Mouse (Mus musculus) ES-E14 (cell line): ENCODE results near the gene Ran. TPM values are rescaled to one million over a fixed set of nuclear protein-coding genes. Genes with fewer than 3 reads are reported as not detected.

Experiments
- DNase-seq: peaks from one replicate; pipeline ENCODE4 v3.0.0-alpha.2; 2013; ENCODE audit warnings: low read depth, low spot score
- H3K27ac ChIP-seq: 2 replicates; pipeline ENCODE4 v1.5.1; 2012; ENCODE audit warnings: low read depth, mild to moderate bottlenecking, low read length, moderate library complexity, mixed read lengths; ENCODE audit not compliant: poor library complexity, insufficient read depth, severe bottlenecking
- H3K36me3 ChIP-seq: 2 replicates; pipeline ENCODE4 v1.6.1; 2012; ENCODE audit warnings: mild to moderate bottlenecking, low read length, moderate library complexity, mixed read lengths; ENCODE audit not compliant: control insufficient read depth, poor library complexity, insufficient read depth, severe bottlenecking
- H3K4me1 ChIP-seq, 2 experiments: fragments of 150-350 bp in 1 of 2; sonication (generic) in 1 of 2; 2 replicates each; pipeline ENCODE4 v1.6.1; 2012; ENCODE audit warnings: low read length in 2 of 2, mild to moderate bottlenecking in 1 of 2, mixed read lengths in 1 of 2; ENCODE audit not compliant: control insufficient read depth in 2 of 2, insufficient read depth in 2 of 2, poor library complexity in 1 of 2
- H3K4me3 ChIP-seq, 2 experiments: fragments of 150-350 bp in 1 of 2; sonication (generic) in 1 of 2; 2 replicates each; pipeline ENCODE4 v1.5.1; 2012; ENCODE audit warnings: low read length in 2 of 2, low read depth in 1 of 2, mild to moderate bottlenecking in 1 of 2, mixed read lengths in 1 of 2; ENCODE audit not compliant: insufficient read depth in 1 of 2, poor library complexity in 1 of 2, severe bottlenecking in 1 of 2
- H3K9ac ChIP-seq: 2 replicates; pipeline ENCODE4 v1.6.1; 2012; ENCODE audit warnings: low read depth, mild to moderate bottlenecking, low read length, mixed read lengths; ENCODE audit not compliant: poor library complexity, insufficient read depth, severe bottlenecking
- H3K9me3 ChIP-seq: fragments of 150-350 bp; sonication (generic); 2 replicates; pipeline ENCODE4 v1.6.1; 2012; ENCODE audit warnings: low read depth, mild to moderate bottlenecking, low read length; ENCODE audit not compliant: control insufficient read depth, insufficient read depth
- CHD2 ChIP-seq: IDR thresholded peaks from 2 replicates; pipeline ENCODE4 v1.6.1; 2014; ENCODE audit warnings: mild to moderate bottlenecking, low read depth, low read length, inconsistent platforms
- HCFC1 ChIP-seq: IDR thresholded peaks from 2 replicates; pipeline ENCODE4 v1.6.1; 2012; ENCODE audit warnings: low read length, inconsistent platforms, borderline replicate concordance; ENCODE audit not compliant: insufficient read depth
- MAFK ChIP-seq: IDR thresholded peaks from 2 replicates; pipeline ENCODE4 v1.6.1; 2014; ENCODE audit warnings: mild to moderate bottlenecking, low read depth, low read length, inconsistent platforms; ENCODE audit not compliant: insufficient read depth
- ZC3H11A ChIP-seq: IDR thresholded peaks from 2 replicates; pipeline ENCODE4 v1.6.1; 2012; ENCODE audit warnings: low read depth, mild to moderate bottlenecking, inconsistent platforms, low read length, borderline replicate concordance
- ZNF384 ChIP-seq: IDR thresholded peaks from 2 replicates; pipeline ENCODE4 v1.6.1; 2012; ENCODE audit warnings: low read depth, low read length, inconsistent platforms
- in situ Hi-C, 2 experiments: fragments of 600-800 bp; cut with MboI; formaldehyde crosslinking; loops; one replicate each; pipeline ENCODE4 v1.15.1; 2025; ENCODE audit warnings: low sequenced_read_pairs in 2 of 2, inconsistent platforms in 1 of 2; ENCODE audit not compliant: unreplicated experiment in 2 of 2
- total RNA-seq: library from RNA; depleted of rRNA; stranded (reverse); fragments of 300-350 nt; gene quantifications from 2 replicates; pipeline ENCODE4 v1.2.3, GENCODE M21; 2012

Gene Ran
- total RNA-seq, 1 experiment, result 877 TPM

GRCm38 (mm10) chr5:129009577-129009976 is 10.3 kb upstream of the Ran start:
- in situ Hi-C loops, result no loop called here
- H3K36me3 ChIP-seq, result peaks cover 3% of the 10 kb centered on the region; the same call in 1 of the 2 replicates

GRCm38 (mm10) chr5:129010937-129011336 is 8.9 kb upstream of the Ran start:
- Histone ChIP-seq H3K4me1 (peaks cover 3 to 5% of the 10 kb centered on the region in 2 experiments; a peak in 2 of 4 replicates), H3K36me3 (no peaks in the 10 kb centered on the region), H3K9me3 (no peaks in the 10 kb centered on the region), H3K4me3 (no peak overlapping the region), H3K27ac (no peak overlapping the region), H3K9ac (no peak overlapping the region)
- TF ChIP-seq MAFK, result no peak
- no peak for TF ChIP-seq ZNF384
- TF ChIP-seq CHD2, result no peak
- TF ChIP-seq ZC3H11A, result no peak
- TF ChIP-seq HCFC1, result no peak
- no peak for DNase-seq
- in situ Hi-C loops, result no loop called here

More at GRCm38 (mm10) chr5:129009577-129009976, 10.3 kb upstream of the Ran start:
- no peak overlapping the region for H3K27ac ChIP-seq
- DNase-seq, result no peak
- H3K9ac ChIP-seq, result no peak overlapping the region
- H3K4me3 ChIP-seq, result no peak overlapping the region
- no peak for TF ChIP-seq MAFK
- TF ChIP-seq HCFC1, result no peak
- TF ChIP-seq ZC3H11A, result no peak
- H3K4me1 ChIP-seq, result peaks cover 3 to 5% of the 10 kb centered on the region in 2 experiments; a peak in 2 of 4 replicates
- no peaks in the 10 kb centered on the region for H3K9me3 ChIP-seq

- Histone ChIP-seq H3K9ac (no peak overlapping the region), H3K27ac (no peak overlapping the region), H3K9me3 (no peaks in the 10 kb centered on the region), H3K4me1 (peaks cover 2 to 7% of the 10 kb centered on the region in 2 experiments; a peak in 2 of 4 replicates), H3K4me3 (no peak overlapping the region), H3K36me3 (no peaks in the 10 kb centered on the region)
- no peak for TF ChIP-seq CHD2
- no peak for TF ChIP-seq HCFC1
- no peak for TF ChIP-seq ZC3H11A
- TF ChIP-seq MAFK, result no peak
- TF ChIP-seq ZNF384, result no peak
- DNase-seq, result no peak
- in situ Hi-C loops, result no loop called here
Measured at GRCm38 (mm10) chr5:129015020-129015419, 4.8 kb upstream of the Ran start.

GRCm38 (mm10) chr5:129015540-129015939 is 4.3 kb upstream of the Ran start:
- H3K4me1 ChIP-seq, result peaks cover 2 to 7% of the 10 kb centered on the region in 2 experiments; a peak in 2 of 4 replicates
- H3K9me3 ChIP-seq, result no peaks in the 10 kb centered on the region
- H3K9ac ChIP-seq, result no peak overlapping the region
- no peak overlapping the region for H3K4me3 ChIP-seq
- in situ Hi-C loops, result no loop called here
- peaks cover under 1% of the 10 kb centered on the region; the same call in 1 of the 2 replicates for H3K36me3 ChIP-seq
- DNase-seq, result no peak
- TF ChIP-seq ZC3H11A, result no peak
- TF ChIP-seq HCFC1, result no peak
- no peak for TF ChIP-seq CHD2
- no peak for TF ChIP-seq ZNF384
- no peak for TF ChIP-seq MAFK
- H3K27ac ChIP-seq, result no peak overlapping the region

GRCm38 (mm10) chr5:129016370-129016769 is 3.5 kb upstream of the Ran start:
- no peak overlapping the region for H3K4me3 ChIP-seq
- in situ Hi-C loops, result no loop called here
- H3K9ac ChIP-seq, result no peak overlapping the region
- H3K36me3 ChIP-seq, result peaks cover 8% of the 10 kb centered on the region
- no peaks in the 10 kb centered on the region for H3K9me3 ChIP-seq
- H3K4me1 ChIP-seq, result peaks cover 2 to 7% of the 10 kb centered on the region in 2 experiments; a peak in 2 of 4 replicates
- TF ChIP-seq ZNF384 (no peak), ZC3H11A (no peak), CHD2 (no peak), MAFK (no peak), HCFC1 (no peak)
- DNase-seq, result no peak
- H3K27ac ChIP-seq, result no peak overlapping the region
